Mouse (Mus musculus) hindbrain, postnatal 0 days (tissue): Measurements from ENCODE around the gene Tyrp1. TPM values are rescaled to one million over a fixed set of nuclear protein-coding genes. Genes with fewer than 3 reads are reported as not detected.

Experiments
- ATAC-seq: fragments of 200-750 bp; cut with Nextera tagmentation; 2 replicates; pipeline ENCODE4 v1.8.0; 2017; ENCODE audit warnings: mild to moderate bottlenecking, moderate TSS enrichment, moderate library complexity
- DNase-seq: peaks from one replicate; pipeline ENCODE4 v3.0.0-alpha.2; 2015; ENCODE audit warnings: low spot score
- H3K27ac ChIP-seq: fragments of 300-500 bp; sonication (generic); 2 replicates; pipeline ENCODE4 v1.5.1; 2014; ENCODE audit warnings: mild to moderate bottlenecking
- H3K27me3 ChIP-seq: fragments of 300-500 bp; sonication (generic); 2 replicates; pipeline ENCODE4 v1.6.1; 2014; ENCODE audit warnings: low read length, mixed read lengths; ENCODE audit not compliant: insufficient read depth
- H3K36me3 ChIP-seq: fragments of 300-500 bp; sonication (generic); 2 replicates; pipeline ENCODE4 v1.6.1; 2014; ENCODE audit warnings: low read length, mixed read lengths; ENCODE audit not compliant: insufficient read depth
- H3K4me1 ChIP-seq: fragments of 300-500 bp; sonication (generic); 2 replicates; pipeline ENCODE4 v1.6.1; 2014; ENCODE audit warnings: antibody characterized with exemption, low read length, mixed read lengths; ENCODE audit not compliant: insufficient read depth
- H3K4me2 ChIP-seq: fragments of 300-500 bp; sonication (generic); 2 replicates; pipeline ENCODE4 v1.6.1; 2014; ENCODE audit warnings: low read depth, mild to moderate bottlenecking, low read length, moderate library complexity, mixed read lengths
- H3K4me3 ChIP-seq: fragments of 300-500 bp; sonication (generic); 2 replicates; pipeline ENCODE4 v1.5.1; 2014; ENCODE audit warnings: low read length
- H3K9ac ChIP-seq: fragments of 300-500 bp; sonication (generic); replicated peaks from 2 replicates; pipeline ENCODE4 v1.6.1; 2014; ENCODE audit warnings: mild to moderate bottlenecking, low read length, moderate library complexity, mixed read lengths
- H3K9me3 ChIP-seq: fragments of 300-500 bp; sonication (generic); 2 replicates; pipeline ENCODE4 v1.6.1; 2016; ENCODE audit warnings: low read length, mixed read lengths
- CTCF ChIP-seq: IDR thresholded peaks from 2 replicates; pipeline ENCODE4 v1.5.1; 2016; ENCODE audit warnings: antibody characterized with exemption, control low read depth, low read depth
- WGBS: fragments of 180-500 bp; shearing (Covaris S2); extraction: QIAGEN DNeasy Blood & Tissue Kit; methylation state at CpG from one replicate; pipeline ENCODE4 v1.1.7; 2014; 5-methylcytosine and 5-hydroxymethylcytosine counted together
- polyA plus RNA-seq: library from polyadenylated mRNA; unstranded; fragments of >200 nt; fragmentation: Nextera tagmentation; extraction: Ambion mirVana; gene quantifications from 2 replicates; pipeline ENCODE4 v1.2.1, GENCODE M21; 2015
- total RNA-seq: library from RNA; depleted of rRNA; stranded (reverse); fragments of >200 nt; gene quantifications from 2 replicates; pipeline ENCODE4 v1.2.3, GENCODE M21; 2014

The Tyrp1 gene
- total and polyA plus RNA-seq, 2 experiments from 2014 or later = 0.20 to 0.26 TPM

- H3K4me3 ChIP-seq = no peak overlapping the region
- DNase-seq (no peak), ATAC-seq (no peak)
- H3K9ac ChIP-seq = no peak overlapping the region
- TF ChIP-seq CTCF = peak; percentile 49
- no peaks in the 10 kb centered on the region for H3K9me3 ChIP-seq
- no peaks in the 10 kb centered on the region for H3K27me3 ChIP-seq
- H3K4me2 ChIP-seq = no peak overlapping the region
- WGBS = 56% methylated on average over 2 of the region's 2 CpGs
- no peaks in the 10 kb centered on the region for H3K36me3 ChIP-seq
- no peaks in the 10 kb centered on the region for H3K4me1 ChIP-seq
- no peak overlapping the region for H3K27ac ChIP-seq
Observed at GRCm38 (mm10) chr4:80869598-80869997, 35.7 kb downstream of the Tyrp1 start.

DNA sequence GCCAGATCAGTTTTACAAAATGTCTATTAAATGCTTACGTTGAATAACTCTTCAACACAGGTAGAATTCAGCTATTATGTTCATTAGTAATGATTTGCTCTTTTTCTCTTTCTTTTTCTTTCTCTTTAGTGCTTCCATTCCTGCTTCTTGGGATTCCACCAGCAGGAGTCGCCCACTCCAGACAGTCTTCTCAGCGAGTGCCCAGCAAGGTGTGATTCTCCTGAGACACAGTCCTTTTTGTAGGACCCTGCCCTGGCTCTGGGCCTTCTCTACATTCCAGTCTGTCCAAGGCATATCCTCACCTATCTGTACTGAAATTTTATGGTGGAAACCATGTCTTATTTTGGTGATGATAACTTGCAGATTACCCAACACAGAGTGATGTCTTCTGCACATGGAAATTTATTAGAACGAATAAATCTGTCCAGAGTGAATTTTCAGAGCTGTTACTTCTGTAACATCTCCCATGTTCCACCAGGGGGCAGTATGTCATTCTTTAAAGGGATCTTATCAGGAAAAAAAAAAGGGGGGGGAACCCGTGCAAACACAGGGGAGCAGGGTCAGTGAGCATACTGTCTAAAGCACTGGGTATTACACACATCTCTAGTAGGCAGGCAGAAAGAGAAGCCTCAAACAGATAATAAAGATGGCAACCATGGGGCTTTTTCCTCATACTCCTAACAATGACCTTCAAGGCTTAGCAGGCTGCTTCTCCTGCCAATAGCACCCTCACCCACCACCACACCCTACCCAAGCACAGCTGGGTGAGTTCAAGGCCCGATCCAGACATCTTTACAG lies 39.1 kb downstream of the Tyrp1 start:
- 39% methylated on average over 6 of the region's 6 CpGs for WGBS
- Histone ChIP-seq H3K9ac (no peak overlapping the region), H3K4me2 (no peak overlapping the region), H3K27me3 (no peaks in the 10 kb centered on the region), H3K4me3 (no peak overlapping the region), H3K27ac (no peak overlapping the region), H3K9me3 (no peaks in the 10 kb centered on the region), H3K36me3 (no peaks in the 10 kb centered on the region), H3K4me1 (no peaks in the 10 kb centered on the region)
- DNase-seq = peak; percentile 83
- TF ChIP-seq CTCF = peak; percentile 66
- 0 out of 2 replicates have a peak, but pooled peaks have one; percentile 45 for ATAC-seq

DNA sequence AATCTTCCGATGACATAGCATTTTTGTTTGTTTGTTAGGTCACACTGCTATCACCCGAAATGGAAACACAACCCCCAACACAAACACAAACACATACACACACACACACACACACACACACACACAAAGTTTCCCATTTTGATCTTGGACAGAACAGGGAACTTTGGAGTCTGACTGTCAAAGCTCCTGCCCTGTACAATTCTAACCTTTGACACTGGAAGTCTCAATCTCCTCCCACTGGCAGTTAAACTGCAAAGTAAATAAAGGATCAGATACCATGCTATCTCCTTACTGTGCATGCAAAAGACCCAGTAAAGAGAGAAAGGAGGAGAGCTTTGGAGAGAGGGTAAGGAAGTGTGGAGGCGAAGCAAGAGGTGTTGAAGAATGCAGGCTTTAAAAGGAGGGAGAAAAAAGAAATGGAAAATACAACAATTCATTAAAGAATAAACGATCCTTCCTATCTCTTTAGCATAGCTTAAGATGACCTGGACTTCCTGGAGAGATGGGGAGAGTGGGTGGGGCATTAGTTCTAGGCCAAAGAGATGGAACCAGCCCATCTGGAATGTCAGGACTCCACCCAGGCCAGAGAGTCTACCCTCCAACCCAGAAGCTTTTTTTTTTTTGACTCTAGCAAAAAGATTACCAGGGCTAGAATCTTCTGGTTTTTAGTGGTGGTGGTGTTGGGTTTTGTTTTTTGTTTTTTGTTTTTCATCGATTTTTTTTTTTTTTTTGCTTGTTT lies 40.4 kb downstream of the Tyrp1 start:
- WGBS = 74% methylated on average over 5 of the region's 5 CpGs
- H3K9me3 ChIP-seq = no peaks in the 10 kb centered on the region
- DNase-seq = no peak
- no peak overlapping the region for H3K9ac ChIP-seq
- H3K4me1 ChIP-seq = no peaks in the 10 kb centered on the region
- no peak for ATAC-seq
- no peak overlapping the region for H3K4me2 ChIP-seq
- H3K4me3 ChIP-seq = no peak overlapping the region
- TF ChIP-seq CTCF = no peak
- H3K27ac ChIP-seq = no peak overlapping the region
- H3K27me3 ChIP-seq = no peaks in the 10 kb centered on the region
- no peaks in the 10 kb centered on the region for H3K36me3 ChIP-seq

GRCm38 (mm10) chr4:80875055-80875454 lies 41.1 kb downstream of the Tyrp1 start:
- H3K9me3 ChIP-seq = no peaks in the 10 kb centered on the region
- no peak for DNase-seq
- no peak for TF ChIP-seq CTCF
- 77% methylated on average over 4 of the region's 4 CpGs for WGBS
- H3K36me3 ChIP-seq = no peaks in the 10 kb centered on the region
- H3K27me3 ChIP-seq = no peaks in the 10 kb centered on the region
- no peak overlapping the region for H3K4me3 ChIP-seq
- no peak overlapping the region for H3K27ac ChIP-seq
- H3K9ac ChIP-seq = no peak overlapping the region
- no peaks in the 10 kb centered on the region for H3K4me1 ChIP-seq
- ATAC-seq = no peak
- H3K4me2 ChIP-seq = no peak overlapping the region

GRCm38 (mm10) chr4:80881996-80882599 lies 48.2 kb downstream of the Tyrp1 start:
- Histone ChIP-seq H3K36me3 (no peaks in the 10 kb centered on the region), H3K4me3 (no peak overlapping the region), H3K27ac (no peak overlapping the region), H3K9ac (no peak overlapping the region), H3K4me1 (no peaks in the 10 kb centered on the region), H3K9me3 (no peaks in the 10 kb centered on the region), H3K4me2 (no peak overlapping the region), H3K27me3 (no peaks in the 10 kb centered on the region)
- no peak for TF ChIP-seq CTCF
- WGBS = 93% methylated on average over 1 of the region's 1 CpGs
- DNase-seq = no peak
- ATAC-seq = no peak

DNA sequence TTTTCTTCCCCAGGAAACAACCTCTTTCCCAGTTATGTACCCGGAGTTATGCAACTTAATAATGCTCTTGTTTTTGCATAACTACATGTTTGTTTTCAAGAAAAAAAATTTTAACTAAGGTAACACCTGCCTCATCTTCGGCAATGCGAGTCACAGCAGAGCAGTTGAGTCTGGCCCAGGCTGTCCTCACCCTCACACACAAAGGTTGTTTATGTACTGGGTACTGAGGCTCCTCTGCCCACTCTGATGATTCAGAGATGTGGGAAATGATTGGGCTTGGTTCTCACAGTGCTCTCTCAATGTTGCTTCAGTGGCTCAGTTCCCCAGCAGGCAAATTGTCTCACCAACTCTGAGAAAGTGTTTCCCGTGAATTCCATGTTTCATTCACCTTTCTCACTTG lies 52.7 kb downstream of the Tyrp1 start:
- Histone ChIP-seq H3K36me3 (no peaks in the 10 kb centered on the region), H3K4me1 (no peaks in the 10 kb centered on the region), H3K9ac (no peak overlapping the region), H3K4me2 (no peak overlapping the region), H3K4me3 (no peak overlapping the region), H3K27ac (no peak overlapping the region), H3K9me3 (no peaks in the 10 kb centered on the region), H3K27me3 (no peaks in the 10 kb centered on the region)
- DNase-seq = no peak
- WGBS = 88% methylated on average over 4 of the region's 4 CpGs
- no peak for TF ChIP-seq CTCF
- ATAC-seq = no peak

GRCm38 (mm10) chr4:80891004-80891403 lies 57.1 kb downstream of the Tyrp1 start:
- no peaks in the 10 kb centered on the region for H3K4me1 ChIP-seq
- H3K9me3 ChIP-seq = no peaks in the 10 kb centered on the region
- 95% methylated on average over 6 of the region's 6 CpGs for WGBS
- no peaks in the 10 kb centered on the region for H3K36me3 ChIP-seq
- no peak overlapping the region for H3K4me2 ChIP-seq
- ATAC-seq = no peak
- no peak overlapping the region for H3K27ac ChIP-seq
- DNase-seq = no peak
- no peak for TF ChIP-seq CTCF
- H3K27me3 ChIP-seq = no peaks in the 10 kb centered on the region
- no peak overlapping the region for H3K9ac ChIP-seq
- H3K4me3 ChIP-seq = no peak overlapping the region
